Mouse (Mus musculus): ENCODE results near the gene Tmem131l. TPM values are rescaled to one million over a fixed set of nuclear protein-coding genes. Genes with fewer than 3 reads are reported as not detected.
"Not testable (repeated sequence)": the region's sequence is repeated elsewhere in the genome, so short reads cannot be mapped to it uniquely, and the experiment has no call there.

Gene Tmem131l
- polyA plus RNA-seq, 1 experiment from 2014 or later = 26.1 TPM

DNA sequence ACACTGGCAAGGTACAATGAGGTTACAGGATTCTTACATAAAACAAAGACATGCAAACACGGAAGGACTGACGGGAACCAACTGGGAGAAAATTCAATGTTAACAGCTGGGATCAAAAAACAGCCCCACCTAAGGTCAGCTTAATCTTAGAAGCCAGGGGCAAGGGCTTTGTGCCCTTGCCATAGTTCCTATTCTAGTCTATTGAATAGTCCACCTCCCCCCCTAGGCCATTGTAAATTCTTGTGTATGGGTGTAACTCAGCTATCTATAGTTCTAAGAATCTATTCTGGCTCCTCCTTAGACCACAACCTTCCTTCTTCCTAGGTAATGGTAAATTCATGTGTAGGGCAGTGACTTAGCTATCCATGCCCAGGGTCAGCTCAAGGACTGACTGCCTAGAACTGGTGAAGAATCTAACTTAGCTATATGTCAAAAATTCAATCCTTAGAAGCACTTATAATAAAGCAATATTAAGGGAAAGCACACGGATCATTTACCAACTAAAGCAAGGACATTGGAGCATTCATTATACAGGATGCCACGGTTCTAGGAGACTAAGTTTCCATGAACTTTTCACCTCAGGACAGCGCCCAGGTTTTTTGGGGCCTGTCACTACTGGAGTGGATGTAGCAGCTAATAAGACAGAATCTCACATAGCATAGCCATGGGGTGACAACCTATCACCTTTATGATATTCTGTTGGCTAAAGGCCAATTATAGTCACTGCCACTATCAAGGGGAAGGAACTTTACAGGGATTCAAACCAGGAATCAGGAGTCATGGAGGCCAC, 160.5 kb downstream of the Tmem131l start:
- H3K4me1 ChIP-seq (replicated peaks); H3K9me3 ChIP-seq; H3K4me2 ChIP-seq (replicated peaks); H3K9ac ChIP-seq; H3K36me3 ChIP-seq; H3K27me3 ChIP-seq (replicated peaks); H3K27ac ChIP-seq; ATAC-seq; H3K4me3 ChIP-seq (replicated peaks): not testable (repeated sequence)
- 88% methylated on average over 5 of the region's 5 CpGs for WGBS

DNA sequence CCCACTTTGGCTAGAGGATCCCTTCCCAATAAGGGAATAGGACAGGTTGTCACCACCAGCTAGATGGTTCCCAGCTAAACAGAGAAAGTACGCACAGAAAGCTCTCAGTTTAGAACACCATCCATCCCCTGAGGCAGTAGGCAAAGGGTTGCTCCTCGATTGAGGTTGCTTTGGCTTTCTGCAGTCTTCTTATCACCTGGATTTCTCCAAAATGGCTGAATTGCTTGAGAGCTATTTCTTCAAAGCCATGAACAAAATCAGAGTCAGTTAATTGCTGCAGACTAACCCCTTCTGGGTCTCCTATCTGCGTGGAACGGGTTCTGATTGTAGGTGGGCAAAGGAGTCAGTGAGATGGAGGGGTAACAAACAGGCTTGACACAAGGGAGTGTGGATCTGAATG, 161.2 kb downstream of the Tmem131l start:
- Histone ChIP-seq H3K9ac (no peak overlapping the region), H3K27me3 (replicated peaks) (no peaks in the 10 kb centered on the region), H3K4me3 (replicated peaks) (no peak overlapping the region), H3K4me2 (replicated peaks) (no peak overlapping the region), H3K9me3 (no peaks in the 10 kb centered on the region), H3K4me1 (replicated peaks) (no peaks in the 10 kb centered on the region), H3K36me3 (no peaks in the 10 kb centered on the region), H3K27ac (no peak overlapping the region)
- no peak for ATAC-seq
- WGBS = 91% methylated on average over 4 of the region's 4 CpGs

DNA sequence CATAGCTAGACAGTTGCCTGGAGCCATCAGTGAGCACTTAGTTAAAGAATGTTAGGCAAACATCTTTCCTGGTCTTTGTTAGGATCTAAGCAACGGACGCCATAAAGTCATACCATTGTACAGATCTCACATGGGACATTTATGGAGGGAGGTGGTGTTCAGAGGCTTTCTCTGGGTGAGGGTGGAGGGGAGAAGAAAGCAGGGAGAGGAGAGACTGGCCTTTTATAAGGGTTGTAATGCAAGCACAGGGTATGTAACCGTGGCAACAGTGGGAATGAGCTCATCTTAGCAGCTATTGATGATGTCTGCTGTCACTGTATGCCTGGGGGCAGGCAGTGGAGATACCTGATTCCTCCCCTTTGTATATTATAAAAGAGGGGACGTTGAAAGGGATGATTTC, 163.7 kb downstream of the Tmem131l start:
- no peaks in the 10 kb centered on the region for H3K27me3 ChIP-seq (replicated peaks)
- no peaks in the 10 kb centered on the region for H3K4me1 ChIP-seq (replicated peaks)
- no peak overlapping the region for H3K4me2 ChIP-seq (replicated peaks)
- no peaks in the 10 kb centered on the region for H3K9me3 ChIP-seq
- 61% methylated on average over 4 of the region's 4 CpGs for WGBS
- no peak for ATAC-seq
- H3K4me3 ChIP-seq (replicated peaks) = no peak overlapping the region
- no peaks in the 10 kb centered on the region for H3K36me3 ChIP-seq
- no peak overlapping the region for H3K27ac ChIP-seq
- H3K9ac ChIP-seq = no peak overlapping the region

DNA sequence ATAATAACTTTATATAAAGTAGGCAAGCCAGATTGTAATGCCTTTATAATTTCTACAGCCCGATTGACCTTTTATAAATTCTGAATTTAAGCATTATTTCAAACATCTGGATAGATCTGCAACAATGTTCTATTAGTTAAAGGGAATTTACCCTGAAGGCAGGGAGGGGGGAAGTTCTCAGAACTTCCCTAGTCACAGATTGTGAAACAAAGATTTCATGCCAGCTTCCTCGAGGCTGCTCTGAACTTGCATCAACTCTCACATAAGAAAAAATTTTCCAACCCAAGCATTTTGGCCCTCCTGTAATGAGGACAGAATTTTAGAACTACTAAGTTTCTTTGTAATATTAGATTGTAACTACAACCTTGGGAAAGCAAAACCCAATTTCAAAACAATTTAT, 164.9 kb downstream of the Tmem131l start:
- not testable (repeated sequence) for ATAC-seq; H3K9me3 ChIP-seq; H3K27me3 ChIP-seq (replicated peaks); H3K4me3 ChIP-seq (replicated peaks); H3K4me1 ChIP-seq (replicated peaks); H3K36me3 ChIP-seq; H3K27ac ChIP-seq; H3K4me2 ChIP-seq (replicated peaks); H3K9ac ChIP-seq
- 87% methylated on average over 2 of the region's 2 CpGs for WGBS

DNA sequence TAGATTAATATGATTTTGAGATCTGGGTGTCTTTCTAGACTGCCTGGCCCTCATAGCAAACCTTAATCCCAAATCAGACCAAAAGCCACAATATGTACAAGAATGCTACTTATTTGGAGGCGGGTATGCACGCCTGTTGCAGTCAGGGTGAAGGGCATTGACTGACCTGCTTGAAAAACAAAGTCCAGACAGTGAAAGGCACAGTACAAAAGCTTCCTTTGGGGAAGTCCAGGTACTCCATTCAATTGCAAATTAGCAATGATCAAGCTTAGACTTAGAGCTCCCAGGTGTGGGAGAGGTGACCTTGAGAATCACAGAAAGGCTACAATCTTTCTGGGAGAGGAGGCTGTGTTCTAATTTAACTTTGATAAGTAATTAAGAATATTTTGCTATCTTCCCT, 167.1 kb downstream of the Tmem131l start:
- H3K9ac ChIP-seq; ATAC-seq; H3K4me3 ChIP-seq (replicated peaks); H3K27ac ChIP-seq; H3K4me2 ChIP-seq (replicated peaks); H3K36me3 ChIP-seq; H3K4me1 ChIP-seq (replicated peaks); H3K27me3 ChIP-seq (replicated peaks); H3K9me3 ChIP-seq: not testable (repeated sequence)
- WGBS = 91% methylated on average over 2 of the region's 2 CpGs

DNA sequence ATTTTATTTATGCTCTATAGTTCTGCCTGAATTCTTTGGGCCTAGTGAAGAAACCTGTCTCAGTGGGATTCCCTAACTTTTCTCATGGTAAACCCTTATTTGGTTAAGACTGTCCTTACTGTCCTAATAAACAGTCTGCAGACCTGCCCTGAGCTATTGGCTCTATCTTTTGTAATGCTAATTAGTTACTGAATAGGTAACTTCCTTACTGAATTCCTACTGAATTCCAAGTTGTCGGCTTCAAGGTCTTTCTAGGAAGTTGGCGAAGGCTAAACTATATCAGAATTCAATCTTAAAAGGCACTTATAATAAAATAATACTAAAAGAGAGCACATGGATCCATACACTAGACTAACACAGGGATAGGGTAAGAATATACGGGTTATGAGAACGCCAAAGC, 168.0 kb downstream of the Tmem131l start:
- not testable (repeated sequence) for H3K4me3 ChIP-seq (replicated peaks); H3K36me3 ChIP-seq; H3K4me2 ChIP-seq (replicated peaks); H3K27me3 ChIP-seq (replicated peaks); H3K9ac ChIP-seq; H3K9me3 ChIP-seq; H3K27ac ChIP-seq; ATAC-seq; H3K4me1 ChIP-seq (replicated peaks)
- WGBS = 94% methylated on average over 4 of the region's 4 CpGs

DNA sequence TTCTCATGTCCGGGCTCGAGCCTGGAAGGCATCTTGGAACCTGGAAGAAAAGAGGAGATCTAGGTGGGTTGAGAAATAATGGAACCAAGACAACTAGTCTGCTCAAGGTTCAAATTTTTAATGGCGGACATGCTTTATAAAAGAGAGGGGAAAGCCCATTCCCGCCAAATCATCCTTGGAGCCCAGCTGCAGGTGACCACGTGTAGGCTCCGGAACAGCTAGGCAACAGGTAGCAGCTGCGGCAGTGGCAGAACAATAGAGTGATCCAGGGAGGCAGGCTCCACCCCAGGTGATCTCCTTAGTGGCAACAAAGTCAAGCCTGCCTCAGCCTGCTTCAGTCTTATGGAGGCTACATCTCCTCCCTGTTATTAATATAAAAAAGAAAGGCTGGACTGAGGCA, 168.4 kb downstream of the Tmem131l start:
- 85% methylated on average over 7 of the region's 7 CpGs for WGBS
- not testable (repeated sequence) for ATAC-seq

DNA sequence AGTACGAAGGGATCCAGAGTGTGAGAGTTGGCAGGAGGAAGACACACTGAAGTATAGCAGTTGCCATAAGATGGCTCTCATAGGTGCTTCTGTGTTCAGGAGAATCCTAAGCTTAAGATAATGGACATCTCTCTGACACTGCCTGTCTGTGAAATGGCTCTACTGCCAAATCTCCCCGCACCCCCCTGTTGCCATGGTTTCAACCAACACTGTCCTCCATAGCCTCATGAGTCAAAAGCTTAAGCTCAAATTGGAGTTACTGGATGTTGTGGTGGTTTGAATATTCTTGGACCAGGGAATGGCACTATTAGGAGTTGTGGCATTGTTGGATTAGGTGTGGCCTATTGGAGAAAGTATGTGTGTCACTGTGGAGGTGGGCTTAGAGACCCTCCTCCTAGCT, 170.2 kb downstream of the Tmem131l start:
- no peaks in the 10 kb centered on the region for H3K36me3 ChIP-seq
- WGBS = 97% methylated on average over 2 of the region's 2 CpGs

More for the DNA sequence above, 168.4 kb downstream of the Tmem131l start:
- not testable (repeated sequence) for H3K27me3 ChIP-seq (replicated peaks); H3K9me3 ChIP-seq; H3K4me3 ChIP-seq (replicated peaks); H3K27ac ChIP-seq; H3K4me2 ChIP-seq (replicated peaks); H3K9ac ChIP-seq; H3K4me1 ChIP-seq (replicated peaks); H3K36me3 ChIP-seq

DNA sequence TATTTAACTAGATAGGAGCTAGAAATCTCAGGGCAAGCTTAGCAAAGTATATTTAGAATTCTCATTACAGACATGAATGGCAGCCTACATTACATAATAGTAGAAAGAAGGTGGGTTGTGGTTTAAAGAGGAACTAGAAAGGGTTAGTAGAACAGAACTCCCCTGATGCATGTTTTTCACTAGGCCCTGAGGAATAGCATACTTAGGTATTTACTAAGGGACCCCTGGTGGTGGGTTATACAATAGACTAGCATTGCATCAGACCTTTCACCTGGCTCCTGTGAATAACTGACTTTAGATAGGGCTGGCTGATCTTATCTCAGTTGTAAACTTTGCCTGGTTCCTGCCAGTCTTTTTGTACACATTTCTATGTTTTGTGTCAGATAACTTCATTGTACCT, 172.9 kb downstream of the Tmem131l start:
- not testable (repeated sequence) for H3K36me3 ChIP-seq; H3K9ac ChIP-seq; H3K27ac ChIP-seq; H3K4me3 ChIP-seq (replicated peaks); H3K27me3 ChIP-seq (replicated peaks); H3K9me3 ChIP-seq; ATAC-seq; H3K4me1 ChIP-seq (replicated peaks); H3K4me2 ChIP-seq (replicated peaks)

More for the DNA sequence above, 170.2 kb downstream of the Tmem131l start:
- no peaks in the 10 kb centered on the region for H3K27me3 ChIP-seq (replicated peaks)
- no peak overlapping the region for H3K4me3 ChIP-seq (replicated peaks)
- no peak for ATAC-seq
- no peak overlapping the region for H3K9ac ChIP-seq
- H3K4me2 ChIP-seq (replicated peaks) = no peak overlapping the region
- H3K27ac ChIP-seq = no peak overlapping the region
- no peaks in the 10 kb centered on the region for H3K9me3 ChIP-seq
- H3K4me1 ChIP-seq (replicated peaks) = no peaks in the 10 kb centered on the region

DNA sequence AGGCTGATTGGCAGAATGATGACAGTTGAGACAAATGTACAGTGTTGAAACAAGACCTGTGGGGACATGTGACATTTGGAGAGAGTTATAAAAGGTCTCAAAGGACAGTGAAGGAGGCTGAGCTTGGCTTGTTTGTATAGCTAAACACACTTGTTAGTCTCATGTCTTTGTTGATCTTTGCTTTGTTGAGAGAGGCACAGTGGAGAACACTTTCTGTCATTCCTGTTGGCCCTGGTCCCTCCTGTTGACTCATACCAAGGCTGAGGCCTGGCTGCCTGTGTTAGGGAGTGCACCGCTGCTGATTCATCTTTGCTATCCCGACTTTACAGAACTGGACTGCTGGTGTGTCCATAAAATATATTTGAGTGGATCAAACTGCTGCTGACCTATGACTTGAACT, 174.8 kb downstream of the Tmem131l start:
- Histone ChIP-seq H3K27me3 (replicated peaks) (no peaks in the 10 kb centered on the region), H3K36me3 (no peaks in the 10 kb centered on the region), H3K4me1 (replicated peaks) (0 out of 2 replicates have a peak, but pooled peaks cover 5% of the 10 kb centered on the region), H3K9me3 (no peaks in the 10 kb centered on the region), H3K4me3 (replicated peaks) (no peak overlapping the region), H3K27ac (no peak overlapping the region), H3K9ac (no peak overlapping the region), H3K4me2 (replicated peaks) (no peak overlapping the region)
- 74% methylated on average over 2 of the region's 2 CpGs for WGBS
- no peak for ATAC-seq

DNA sequence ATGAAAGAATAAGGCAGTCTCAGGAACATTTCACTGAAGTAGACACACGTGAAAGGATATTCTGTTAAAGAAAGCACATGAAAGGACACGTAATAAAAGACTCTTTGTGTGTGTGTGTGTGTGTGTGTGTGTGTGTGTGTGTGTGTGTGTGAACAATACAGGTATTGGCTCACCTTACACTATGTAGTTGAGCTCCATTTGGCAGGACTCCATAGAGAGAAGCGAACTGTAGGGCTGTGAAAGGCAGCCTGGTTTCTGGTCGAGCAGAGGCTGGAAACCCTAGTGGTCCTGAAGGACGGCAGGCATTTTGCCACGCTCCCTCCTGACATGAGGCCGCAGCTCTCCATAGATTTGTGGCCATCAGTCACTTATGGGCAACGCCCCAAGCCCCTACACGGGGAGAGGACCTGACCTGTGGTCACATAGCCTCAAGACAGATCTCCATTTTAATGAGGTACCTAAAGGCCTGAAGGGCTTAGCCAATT, 175.9 kb downstream of the Tmem131l start:
- 82% methylated on average over 9 of the region's 9 CpGs for WGBS
- Histone ChIP-seq H3K27ac (no peak overlapping the region), H3K4me2 (replicated peaks) (no peak overlapping the region), H3K36me3 (no peaks in the 10 kb centered on the region), H3K4me3 (replicated peaks) (no peak overlapping the region), H3K4me1 (replicated peaks) (0 out of 2 replicates have a peak, but pooled peaks cover 5% of the 10 kb centered on the region), H3K9ac (no peak overlapping the region), H3K27me3 (replicated peaks) (no peaks in the 10 kb centered on the region), H3K9me3 (no peaks in the 10 kb centered on the region)
- no peak for ATAC-seq

DNA sequence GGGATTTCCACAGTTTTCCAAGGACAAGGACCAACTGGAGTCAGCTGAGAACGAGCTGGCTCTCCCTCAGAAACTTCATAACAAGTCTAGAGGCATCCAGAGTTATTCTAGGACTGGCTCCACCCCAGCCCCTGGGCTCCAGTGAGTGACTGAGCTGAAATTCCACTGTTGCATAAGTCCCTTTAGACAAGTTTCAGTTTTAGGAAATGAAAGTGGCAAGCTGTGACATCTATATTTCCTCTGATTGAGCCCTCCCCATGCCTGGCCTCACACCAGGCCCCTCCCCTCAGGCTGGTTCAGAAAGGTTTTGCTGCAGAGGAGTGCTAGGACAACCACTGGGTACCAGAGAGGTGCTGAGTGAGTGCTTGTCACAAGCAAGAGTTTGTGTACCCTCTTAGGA, 177.0 kb downstream of the Tmem131l start:
- ATAC-seq = peak; percentile 43; the same call in 1 of the 2 replicates
- H3K27ac ChIP-seq = no peak overlapping the region

DNA sequence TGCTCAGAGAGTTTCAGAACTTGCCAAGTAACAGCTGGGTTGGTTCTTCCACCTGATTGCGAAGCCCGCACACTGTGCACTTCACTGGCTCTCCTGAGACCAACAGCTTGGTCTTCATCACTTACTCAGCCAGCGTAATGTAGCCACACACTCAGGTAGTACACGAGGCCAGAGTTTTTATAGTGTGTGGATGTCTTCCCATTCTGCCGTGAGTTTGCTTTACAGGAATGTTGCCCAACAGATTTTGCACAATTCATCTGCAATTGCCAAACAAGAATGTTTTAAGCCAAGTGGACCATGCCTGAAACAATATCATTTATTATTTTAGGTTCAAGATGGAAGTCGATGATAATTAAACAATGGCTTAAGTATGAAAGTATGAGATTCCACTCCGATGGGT, 180.4 kb downstream of the Tmem131l start:
- Histone ChIP-seq H3K9me3 (no peaks in the 10 kb centered on the region), H3K4me3 (replicated peaks) (no peak overlapping the region), H3K36me3 (no peaks in the 10 kb centered on the region), H3K4me2 (replicated peaks) (no peak overlapping the region), H3K4me1 (replicated peaks) (0 out of 2 replicates have a peak, but pooled peaks cover 5% of the 10 kb centered on the region), H3K27me3 (replicated peaks) (no peaks in the 10 kb centered on the region), H3K27ac (no peak overlapping the region), H3K9ac (no peak overlapping the region)
- no peak for ATAC-seq
- WGBS = 89% methylated on average over 7 of the region's 7 CpGs

More for the DNA sequence above, 177.0 kb downstream of the Tmem131l start:
- 12% methylated on average over 1 of the region's 1 CpGs for WGBS
- no peaks in the 10 kb centered on the region for H3K27me3 ChIP-seq (replicated peaks)
- 0 out of 2 replicates have a peak, but pooled peaks cover 5% of the 10 kb centered on the region for H3K4me1 ChIP-seq (replicated peaks)
- no peak overlapping the region for H3K9ac ChIP-seq
- no peaks in the 10 kb centered on the region for H3K36me3 ChIP-seq
- H3K9me3 ChIP-seq = no peaks in the 10 kb centered on the region
- H3K4me2 ChIP-seq (replicated peaks) = no peak overlapping the region
- no peak overlapping the region for H3K4me3 ChIP-seq (replicated peaks)

Measured in intestine, embryonic 15.5 days (tissue).